Mouse (Mus musculus): Measurements from ENCODE around the gene Lamtor2.

DNA sequence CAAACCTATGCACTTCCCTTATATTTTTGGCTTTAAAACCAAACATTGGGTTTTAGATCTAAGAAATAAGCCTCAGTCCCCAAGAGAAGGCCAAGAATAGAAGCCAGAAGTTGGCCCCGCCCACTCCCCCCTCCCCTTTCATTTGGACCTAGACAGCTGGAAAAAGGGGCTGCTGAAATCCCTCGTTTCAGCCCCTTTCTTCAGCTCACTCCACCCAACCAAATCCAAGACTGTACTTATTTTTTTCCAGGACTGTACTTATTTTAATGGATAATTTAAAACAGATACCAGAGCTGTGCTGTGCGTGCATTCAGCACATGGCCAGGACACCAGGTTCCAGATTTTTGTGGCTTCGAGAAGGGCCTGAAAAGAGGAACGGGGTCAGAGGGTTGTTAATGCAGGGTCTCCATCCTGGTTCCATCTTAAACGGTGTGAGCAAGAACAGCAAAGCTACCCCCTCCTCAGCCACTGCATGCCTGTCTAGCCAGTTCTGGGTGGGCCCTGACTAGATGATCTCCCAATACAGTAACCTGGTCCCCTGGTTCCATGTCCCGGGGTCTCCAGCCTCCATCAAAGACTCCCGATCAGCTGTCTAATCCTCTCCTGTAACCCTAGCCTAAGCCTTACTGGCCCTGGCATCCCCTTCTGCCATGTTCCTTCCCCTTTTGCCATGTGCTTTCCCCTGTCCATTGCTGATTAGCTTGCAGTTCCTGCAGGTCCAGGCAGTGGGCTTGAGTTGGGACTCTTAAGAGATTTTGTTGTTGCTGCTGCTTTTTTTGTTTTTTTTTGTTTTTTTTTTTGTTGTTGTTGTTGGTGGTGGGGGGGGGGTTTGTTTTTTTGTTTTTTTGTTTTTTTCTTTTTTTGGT, 48.8 kb downstream of the Lamtor2 start:
- TF ChIP-seq POLR2A (IDR thresholded peaks at IDR 0.05; ENCODE audit: control insufficient read depth in 1 of 2, insufficient read depth in 1 of 2, low read depth in 1 of 2, low read length in 2 of 2, poor library complexity in 1 of 2) = no peak; a peak in 1 of 4 replicates
- no peak for TF ChIP-seq UBTF (IDR thresholded peaks at IDR 0.05; ENCODE audit: borderline replicate concordance, insufficient read depth, low read depth, low read length)

Measured in MEL (cell line).